Mouse (Mus musculus): ENCODE data around the gene Gramd1b.

DNA sequence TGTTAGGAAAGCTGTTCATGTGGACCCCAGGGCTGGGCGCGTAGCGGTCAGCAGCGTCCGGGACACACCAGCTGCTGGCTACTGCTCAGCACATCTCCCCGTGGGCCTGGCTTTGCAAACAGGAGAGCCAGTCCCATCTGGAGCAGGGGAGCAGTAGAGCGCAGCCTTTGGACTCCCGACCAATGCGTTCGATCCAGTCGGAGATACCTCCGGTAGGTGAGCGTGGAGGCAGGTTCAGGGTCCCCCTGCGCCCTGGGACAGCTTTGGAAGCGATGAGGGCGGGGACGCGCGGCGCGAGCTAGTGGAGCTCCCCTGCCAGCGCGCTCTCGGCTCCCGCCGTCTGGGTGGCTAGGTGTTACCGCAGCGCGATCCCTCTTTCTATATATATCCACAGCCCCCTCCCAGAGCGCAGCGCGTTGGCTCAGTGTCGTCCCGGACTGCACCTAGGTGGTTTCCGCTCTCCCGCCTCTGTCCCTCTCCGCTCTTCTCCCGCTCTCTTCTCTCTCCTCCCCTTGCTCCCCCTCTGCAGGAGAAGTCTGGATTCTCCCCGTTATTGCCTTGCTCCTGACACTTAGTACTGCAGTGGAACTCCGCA lies at the start of gene Gramd1b:
- TF ChIP-seq GATA1 (IDR thresholded peaks at IDR 0.05; ENCODE audit: low read length) (no peak), TAL1 (IDR thresholded peaks at IDR 0.05; ENCODE audit: low read length) (no peak)

Data from erythroblast, embryonic 14.5 days (primary cell).